Mouse (Mus musculus): ENCODE results near the gene Camk1g. TPM values are rescaled to one million over a fixed set of nuclear protein-coding genes. Genes with fewer than 3 reads are reported as not detected.

The Camk1g gene
- polyA plus RNA-seq (2012; rRNA removed), result 0.15 and 0.26 TPM in 2 replicates

DNA sequence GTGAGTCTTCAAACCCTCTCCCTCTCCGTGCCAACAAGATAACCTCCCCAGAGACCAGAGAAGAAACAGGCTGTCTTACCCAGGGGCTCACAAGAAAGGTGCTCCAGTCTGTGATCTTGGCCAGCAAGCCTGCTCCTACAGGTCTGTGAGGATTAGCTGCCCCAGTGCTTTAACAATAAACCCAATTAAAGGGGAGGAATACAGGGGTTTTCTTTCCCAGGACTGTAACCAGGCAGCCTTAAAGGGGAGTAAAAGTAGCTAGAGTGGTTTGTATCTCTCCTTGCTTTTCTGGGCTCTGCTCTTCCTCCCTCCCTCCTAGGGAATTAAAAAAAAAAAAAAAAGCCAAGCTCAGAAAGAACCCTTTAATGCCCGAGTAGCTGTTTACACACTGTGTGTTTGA, at the start of gene Camk1g:
Camk1g (minus strand) TSS at position 203 of the 400 bp plus-strand sequence.
- TF ChIP-seq CTCF (IDR thresholded peaks at IDR 0.05; ENCODE audit: insufficient read depth, low read length), result no peak
- no peak for TF ChIP-seq POLR2A (IDR thresholded peaks at IDR 0.05; ENCODE audit: borderline replicate concordance, extremely low read depth, low read depth, low read length)
- Histone ChIP-seq H3K4me3 (replicated peaks; ENCODE audit: extremely low read depth, low read depth, low read length) (no peak within 1 kb of the TSS), H3K4me1 (ENCODE audit: control insufficient read depth, insufficient read depth, low read length) (no peaks in the 10 kb centered on the region)
- 17% methylated on average over 2 of the region's 2 CpGs for WGBS
- no peak for DNase-seq

DNA sequence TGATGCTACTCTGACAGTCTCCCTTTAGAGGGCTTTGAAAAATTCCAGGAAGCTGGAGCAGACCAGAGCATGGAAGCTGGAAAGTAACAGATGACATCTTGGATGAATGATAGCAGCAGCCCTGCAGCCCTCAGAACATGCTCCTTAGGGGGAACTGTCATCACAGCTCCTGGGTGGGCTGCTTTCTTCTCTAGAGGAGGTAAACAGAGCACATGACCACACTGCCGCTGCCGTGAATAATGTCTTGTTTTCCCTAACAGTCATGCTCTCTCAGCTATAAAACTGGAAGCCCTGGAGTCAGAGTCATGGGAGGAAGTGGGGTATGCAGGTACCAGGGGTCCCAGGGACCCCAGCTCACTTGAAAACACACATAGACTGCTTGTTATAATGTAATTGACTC, 49.1 kb upstream of the Camk1g start:
- no peak for DNase-seq
- Histone ChIP-seq H3K4me3 (replicated peaks; ENCODE audit: extremely low read depth, low read depth, low read length) (no peak overlapping the region), H3K4me1 (ENCODE audit: control insufficient read depth, insufficient read depth, low read length) (peaks cover 4% of the 10 kb centered on the region; the same call in 1 of the 2 replicates)
- WGBS, result 5% methylated on average over 2 of the region's 2 CpGs
- no peak for TF ChIP-seq POLR2A (IDR thresholded peaks at IDR 0.05; ENCODE audit: borderline replicate concordance, extremely low read depth, low read depth, low read length)
- TF ChIP-seq CTCF (IDR thresholded peaks at IDR 0.05; ENCODE audit: insufficient read depth, low read length), result no peak

DNA sequence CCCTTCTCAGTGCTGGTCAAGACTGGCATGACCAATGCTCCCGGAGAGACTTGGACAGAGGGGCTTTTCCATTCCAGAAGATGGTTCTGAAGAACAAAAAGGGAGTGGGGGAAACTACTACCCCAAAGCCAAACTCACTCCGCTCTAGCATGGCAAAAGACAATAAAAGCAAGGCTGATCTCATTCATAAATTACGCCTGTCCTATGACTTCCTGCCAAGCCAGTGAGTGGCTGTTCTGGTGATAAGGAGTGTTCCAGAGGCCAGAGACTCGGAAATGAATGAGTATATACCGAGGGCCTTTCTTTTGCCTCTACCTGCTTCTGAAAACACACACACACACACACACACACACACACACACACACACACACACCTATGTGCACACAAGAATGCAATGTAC, 48.6 kb upstream of the Camk1g start:
- no peak overlapping the region for H3K4me3 ChIP-seq (replicated peaks; ENCODE audit: extremely low read depth, low read depth, low read length)
- WGBS, result 30% methylated on average over 5 of the region's 5 CpGs
- peaks cover under 1% of the 10 kb centered on the region; the same call in 1 of the 2 replicates for H3K4me1 ChIP-seq (ENCODE audit: control insufficient read depth, insufficient read depth, low read length)
- DNase-seq, result no peak
- TF ChIP-seq POLR2A (IDR thresholded peaks at IDR 0.05; ENCODE audit: borderline replicate concordance, extremely low read depth, low read depth, low read length) (no peak), CTCF (IDR thresholded peaks at IDR 0.05; ENCODE audit: insufficient read depth, low read length) (no peak)

DNA sequence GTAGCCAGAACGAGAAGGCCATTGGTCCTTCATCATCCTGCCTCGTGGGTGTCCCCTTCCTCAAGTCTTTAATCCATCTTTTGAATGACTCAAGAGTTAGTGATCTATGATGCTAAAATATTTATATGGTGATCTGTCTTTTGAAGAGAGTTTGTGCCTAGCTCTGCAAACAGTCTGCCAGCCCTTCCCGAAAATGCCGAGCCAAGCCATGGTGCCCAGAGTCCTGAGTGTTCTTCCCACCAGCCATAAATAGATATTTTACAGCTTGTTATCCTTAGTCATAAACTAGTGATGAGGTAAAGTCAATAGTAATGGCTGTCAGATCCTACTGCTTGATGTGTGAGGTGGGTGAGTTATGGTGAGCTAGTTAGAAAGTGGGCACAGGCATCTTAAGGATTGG, 44.0 kb upstream of the Camk1g start:
- H3K4me3 ChIP-seq (replicated peaks; ENCODE audit: extremely low read depth, low read depth, low read length), result no peak overlapping the region
- no peaks in the 10 kb centered on the region for H3K4me1 ChIP-seq (ENCODE audit: control insufficient read depth, insufficient read depth, low read length)
- no peak for DNase-seq
- no peak for TF ChIP-seq POLR2A (IDR thresholded peaks at IDR 0.05; ENCODE audit: borderline replicate concordance, extremely low read depth, low read depth, low read length)
- TF ChIP-seq CTCF (IDR thresholded peaks at IDR 0.05; ENCODE audit: insufficient read depth, low read length), result no peak
- 86% methylated on average over 4 of the region's 4 CpGs for WGBS

DNA sequence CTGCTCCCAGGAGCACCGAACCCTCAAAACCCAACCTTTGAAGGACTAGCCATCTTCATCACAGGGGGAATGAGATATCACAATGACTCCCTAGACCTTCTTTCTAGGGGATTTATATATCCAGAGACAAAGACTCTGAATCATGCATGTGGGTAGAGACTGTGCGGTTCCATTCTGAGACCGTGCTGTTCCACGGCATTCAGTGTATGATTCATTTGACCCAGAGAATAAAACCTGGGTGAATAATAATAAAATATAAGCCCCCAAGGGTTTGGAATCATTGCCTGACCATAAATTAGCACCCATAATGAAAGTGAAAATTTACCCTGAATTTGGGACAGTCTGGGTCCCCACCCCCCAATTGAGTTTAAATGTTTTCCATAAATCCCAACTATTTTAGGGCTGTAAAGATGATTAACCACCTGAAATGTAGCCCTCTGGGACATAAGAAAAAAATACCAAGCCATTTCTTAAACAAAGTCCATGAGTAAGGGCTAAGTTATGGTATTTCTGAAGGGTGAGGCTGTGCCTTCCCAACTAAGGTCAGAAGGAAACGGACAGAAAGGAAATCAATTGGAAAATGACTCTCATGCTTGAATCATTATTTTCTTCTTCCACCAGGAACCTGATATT, 43.4 kb upstream of the Camk1g start:
- no peaks in the 10 kb centered on the region for H3K4me1 ChIP-seq (ENCODE audit: control insufficient read depth, insufficient read depth, low read length)
- H3K4me3 ChIP-seq (replicated peaks; ENCODE audit: extremely low read depth, low read depth, low read length), result no peak overlapping the region
- DNase-seq, result no peak
- 90% methylated on average over 5 of the region's 5 CpGs for WGBS
- no peak for TF ChIP-seq POLR2A (IDR thresholded peaks at IDR 0.05; ENCODE audit: borderline replicate concordance, extremely low read depth, low read depth, low read length)
- no peak for TF ChIP-seq CTCF (IDR thresholded peaks at IDR 0.05; ENCODE audit: insufficient read depth, low read length)

DNA sequence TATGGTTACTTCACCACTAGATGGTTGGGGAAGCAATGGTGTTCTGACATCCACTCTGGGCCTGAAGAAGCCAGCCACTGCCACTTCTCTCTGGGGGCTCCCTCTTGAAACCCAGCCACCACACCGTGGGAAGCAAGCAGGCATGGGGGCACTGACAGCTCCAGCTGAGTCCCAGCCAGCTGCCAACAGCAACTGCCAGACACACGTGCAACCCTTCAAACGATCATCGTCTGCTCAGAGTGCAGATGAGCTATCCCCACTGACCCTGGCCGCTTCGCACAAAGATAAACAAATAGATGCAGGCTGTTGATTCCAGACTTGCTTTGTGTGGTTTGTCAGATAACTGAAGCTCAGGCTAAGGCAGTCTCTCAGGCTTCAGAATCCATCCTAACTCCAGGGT, 37.4 kb upstream of the Camk1g start:
- TF ChIP-seq CTCF (IDR thresholded peaks at IDR 0.05; ENCODE audit: insufficient read depth, low read length), result no peak
- no peak for TF ChIP-seq POLR2A (IDR thresholded peaks at IDR 0.05; ENCODE audit: borderline replicate concordance, extremely low read depth, low read depth, low read length)
- no peak overlapping the region for H3K4me3 ChIP-seq (replicated peaks; ENCODE audit: extremely low read depth, low read depth, low read length)
- no peak for DNase-seq
- 37% methylated on average over 6 of the region's 6 CpGs for WGBS
- H3K4me1 ChIP-seq (ENCODE audit: control insufficient read depth, insufficient read depth, low read length), result no peaks in the 10 kb centered on the region

DNA sequence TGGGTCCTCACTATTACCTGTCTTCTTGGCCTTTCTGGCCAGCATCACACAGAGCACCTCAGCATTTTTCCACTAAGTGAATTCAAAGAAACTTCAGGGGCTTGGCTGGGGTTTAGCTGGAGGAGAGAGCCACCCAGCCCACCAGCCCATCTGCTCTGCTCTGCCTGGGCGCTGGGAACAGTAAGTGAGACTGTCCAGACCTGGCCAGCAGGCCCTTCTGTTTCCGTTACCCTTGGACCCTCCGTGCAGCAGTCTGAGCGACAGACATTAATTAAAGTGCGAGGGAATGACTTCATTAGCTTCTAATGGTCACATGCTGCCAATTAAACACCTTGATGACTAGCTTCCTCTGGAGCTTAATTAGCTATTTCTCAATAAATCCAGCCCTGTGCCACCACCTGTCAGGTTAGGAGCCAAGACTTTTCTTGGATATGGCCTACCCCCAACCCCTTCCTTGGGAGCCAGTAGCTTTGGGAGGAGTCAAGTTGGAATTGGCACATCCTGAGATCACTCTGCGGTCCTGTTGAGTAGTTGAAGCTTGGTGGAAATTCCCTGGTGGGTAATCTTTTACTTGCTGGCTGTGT, 36.1 kb upstream of the Camk1g start:
- TF ChIP-seq POLR2A (IDR thresholded peaks at IDR 0.05; ENCODE audit: borderline replicate concordance, extremely low read depth, low read depth, low read length) (no peak), CTCF (IDR thresholded peaks at IDR 0.05; ENCODE audit: insufficient read depth, low read length) (no peak)
- no peak overlapping the region for H3K4me3 ChIP-seq (replicated peaks; ENCODE audit: extremely low read depth, low read depth, low read length)
- 85% methylated on average over 6 of the region's 6 CpGs for WGBS
- no peaks in the 10 kb centered on the region for H3K4me1 ChIP-seq (ENCODE audit: control insufficient read depth, insufficient read depth, low read length)
- no peak for DNase-seq

DNA sequence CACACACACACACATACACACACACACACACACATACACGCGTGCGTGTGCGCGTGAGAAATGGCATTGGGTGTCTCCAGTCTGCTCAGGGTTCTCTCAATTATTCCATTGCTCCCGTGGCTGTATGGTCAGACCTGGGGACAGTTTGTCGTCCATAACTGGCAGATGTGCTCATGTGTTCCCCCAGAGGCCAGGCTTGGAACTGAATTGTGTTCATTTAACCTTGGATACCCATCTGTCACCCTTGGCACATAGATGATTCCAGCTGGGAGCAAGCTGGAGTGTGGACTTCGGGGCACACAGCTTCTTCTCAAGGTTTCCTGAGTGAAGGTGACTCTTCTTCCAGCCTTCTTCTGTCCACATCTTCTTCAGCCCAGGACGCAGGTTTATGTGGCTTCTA, 31.6 kb upstream of the Camk1g start:
- DNase-seq, result no peak
- WGBS, result 80% methylated on average over 9 of the region's 9 CpGs
- Histone ChIP-seq H3K4me3 (replicated peaks; ENCODE audit: extremely low read depth, low read depth, low read length) (no peak overlapping the region), H3K4me1 (ENCODE audit: control insufficient read depth, insufficient read depth, low read length) (no peaks in the 10 kb centered on the region)
- TF ChIP-seq POLR2A (IDR thresholded peaks at IDR 0.05; ENCODE audit: borderline replicate concordance, extremely low read depth, low read depth, low read length), result no peak
- TF ChIP-seq CTCF (IDR thresholded peaks at IDR 0.05; ENCODE audit: insufficient read depth, low read length), result no peak

DNA sequence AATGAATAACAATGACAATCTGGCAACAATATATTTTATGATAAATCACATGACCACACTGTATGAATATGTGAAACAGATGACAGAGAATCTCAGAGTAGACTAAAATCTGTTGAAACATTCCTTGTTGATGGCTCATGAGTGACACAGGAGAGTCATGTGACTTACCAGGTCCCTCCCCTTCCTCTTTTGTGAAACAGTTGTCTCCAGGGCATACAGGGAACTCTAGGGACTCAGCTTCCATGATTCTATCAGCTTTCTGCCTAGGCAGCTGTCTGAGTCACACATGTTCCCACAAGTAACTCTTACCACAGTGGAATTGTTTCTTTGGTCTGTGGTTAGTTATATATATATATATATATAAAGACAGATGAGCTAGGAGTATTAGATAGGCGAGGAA, 30.2 kb upstream of the Camk1g start:
- 91% methylated on average over 1 of the region's 1 CpGs for WGBS
- Histone ChIP-seq H3K4me1 (ENCODE audit: control insufficient read depth, insufficient read depth, low read length) (no peaks in the 10 kb centered on the region), H3K4me3 (replicated peaks; ENCODE audit: extremely low read depth, low read depth, low read length) (no peak overlapping the region)
- TF ChIP-seq POLR2A (IDR thresholded peaks at IDR 0.05; ENCODE audit: borderline replicate concordance, extremely low read depth, low read depth, low read length), result no peak
- no peak for DNase-seq

DNA sequence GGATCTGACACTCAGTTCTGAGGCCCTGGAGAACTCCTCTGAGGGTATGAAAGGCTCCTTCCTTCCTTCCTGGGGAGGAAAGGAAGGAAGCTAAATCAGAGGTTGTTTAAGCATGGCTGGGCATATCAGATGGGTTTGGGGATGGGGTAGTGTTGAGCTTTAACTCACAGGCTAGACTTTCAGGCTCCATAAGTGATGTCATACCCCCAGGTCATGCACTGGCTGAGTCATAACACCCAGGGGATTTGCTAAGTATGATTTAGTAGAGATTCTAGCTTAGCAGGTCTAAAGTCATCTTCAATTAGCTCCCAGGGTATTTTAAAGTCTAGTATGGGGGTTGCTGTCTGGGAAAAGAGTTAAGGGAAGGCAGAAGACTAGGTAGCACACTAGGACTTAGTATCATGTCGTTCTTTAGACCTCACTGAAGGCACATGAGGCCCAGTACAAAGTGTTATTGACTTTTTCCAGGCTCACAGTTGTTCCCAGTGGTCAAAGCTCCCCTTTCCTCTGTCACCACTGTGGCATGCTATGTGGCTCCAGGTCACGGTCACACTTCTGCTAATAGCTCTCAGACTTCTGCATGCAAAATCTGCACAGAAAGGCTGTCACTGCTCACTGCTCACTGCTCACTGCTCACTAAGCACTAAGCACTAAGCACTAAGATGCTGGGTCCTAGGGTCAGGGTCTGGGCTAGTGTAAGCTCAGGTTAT, 28.8 kb upstream of the Camk1g start:
- WGBS, result 78% methylated on average over 2 of the region's 2 CpGs
- H3K4me3 ChIP-seq (replicated peaks; ENCODE audit: extremely low read depth, low read depth, low read length), result no peak overlapping the region
- TF ChIP-seq POLR2A (IDR thresholded peaks at IDR 0.05; ENCODE audit: borderline replicate concordance, extremely low read depth, low read depth, low read length) (no peak), CTCF (IDR thresholded peaks at IDR 0.05; ENCODE audit: insufficient read depth, low read length) (no peak)
- H3K4me1 ChIP-seq (ENCODE audit: control insufficient read depth, insufficient read depth, low read length), result no peaks in the 10 kb centered on the region
- DNase-seq, result no peak
